Mouse (Mus musculus) naive thymus-derived CD4-positive, alpha-beta T cell, adult 2 months (primary cell): ENCODE results near the gene Tia1.

Experiments
- DNase-seq: peaks from one replicate; pipeline ENCODE4 v3.0.0-alpha.2; 2011; ENCODE audit warnings: low read depth

Tia1 gene

DNA sequence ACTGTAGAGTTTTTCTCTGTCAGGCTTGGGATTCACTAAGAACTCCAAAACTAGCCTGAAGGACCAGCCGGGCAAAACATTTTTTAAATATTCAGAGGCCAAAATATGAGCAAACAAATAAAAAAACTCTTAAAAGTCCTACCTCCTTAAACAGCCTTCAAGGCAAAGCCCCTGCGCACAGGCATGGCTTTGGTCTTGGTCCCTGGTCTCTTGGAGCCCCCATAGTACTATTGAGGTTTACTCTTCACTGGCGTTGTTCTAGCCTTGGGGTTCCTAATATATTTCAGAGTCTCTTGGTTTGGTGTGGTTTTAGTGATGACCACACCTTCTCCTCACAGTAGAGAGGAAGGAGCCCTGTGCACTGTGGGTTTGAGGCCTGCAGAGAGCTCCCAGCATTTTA, 27.5 kb downstream of the Tia1 start:
- DNase-seq = no peak

DNA sequence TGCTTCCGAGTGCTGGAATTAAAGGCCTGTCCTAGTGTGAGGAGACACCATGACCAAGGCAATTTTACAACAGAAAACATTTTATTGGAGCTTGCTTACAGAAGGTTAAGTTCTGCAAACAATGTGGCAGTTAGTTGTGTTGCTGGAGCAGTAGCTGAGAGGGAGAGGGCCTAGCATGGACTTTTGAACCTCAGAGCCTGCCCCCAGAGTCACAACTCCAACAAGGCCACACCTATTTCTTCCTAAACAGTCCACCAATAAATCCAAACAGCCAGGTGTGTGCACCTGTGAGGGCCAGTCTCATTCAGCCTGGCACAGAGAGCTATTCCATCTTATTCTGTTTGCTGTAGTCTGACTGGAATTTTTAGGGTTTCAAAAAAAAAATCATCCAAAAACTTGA, 29.7 kb downstream of the Tia1 start:
- no peak for DNase-seq

DNA sequence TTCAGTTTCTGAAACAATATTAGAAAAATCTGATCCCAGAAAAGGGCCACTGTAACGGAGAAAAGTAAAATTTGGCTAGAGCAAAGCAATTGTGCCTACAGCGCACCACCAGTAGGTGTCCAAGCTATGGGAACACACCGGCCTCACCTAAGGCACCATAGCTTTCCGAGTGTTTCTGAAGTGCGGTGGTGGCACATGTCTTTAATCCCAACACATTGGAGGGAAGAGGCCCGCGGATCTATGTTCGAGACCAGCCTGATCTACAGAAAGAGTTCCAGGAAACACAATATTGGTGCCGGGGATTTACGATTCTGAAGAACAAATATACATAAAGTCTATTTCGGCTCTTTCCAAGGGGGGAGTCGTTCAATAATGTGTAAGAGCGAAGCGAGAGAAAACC, 33.7 kb downstream of the Tia1 start:
- DNase-seq = peak; percentile 79

DNA sequence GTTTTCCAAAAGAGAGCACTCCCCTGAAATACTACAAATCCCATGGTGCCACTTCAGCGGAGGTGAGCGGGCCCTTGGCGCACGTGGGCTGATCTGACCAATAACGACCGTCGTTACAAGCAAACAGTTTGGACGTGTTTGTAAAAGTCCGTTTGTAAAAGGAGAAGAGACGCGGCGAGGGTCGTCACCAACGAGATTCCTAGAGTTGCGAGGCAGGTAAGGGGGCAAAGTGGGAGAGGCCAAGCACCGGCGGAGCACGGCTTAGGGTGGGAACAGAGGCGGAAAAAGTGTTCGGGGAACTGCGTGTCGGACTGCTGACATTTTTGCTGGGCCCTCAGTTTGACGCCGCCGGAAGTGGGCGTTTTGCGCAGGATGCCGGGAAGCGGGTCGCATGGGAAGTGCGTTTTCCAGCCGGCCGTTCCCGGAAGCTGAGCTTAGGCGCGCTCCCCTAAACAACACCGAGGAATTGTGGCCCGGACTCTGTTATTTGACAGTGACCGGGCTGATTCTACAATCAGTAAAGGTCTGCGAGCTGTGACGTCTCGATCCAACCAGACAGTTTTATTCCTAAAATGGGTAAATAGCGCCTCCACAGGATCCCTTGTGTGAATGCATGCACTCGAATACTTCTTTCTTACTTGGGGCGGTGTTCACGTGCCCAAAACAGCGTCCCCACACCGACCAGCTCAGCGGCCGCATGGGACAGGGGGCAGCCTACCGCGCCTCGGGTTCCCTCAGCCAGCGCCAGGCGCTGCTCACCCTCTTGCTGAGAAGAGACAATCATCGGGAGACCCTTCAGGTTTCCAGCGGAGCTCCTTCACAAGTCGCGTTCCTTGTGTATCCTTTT, 34.5 kb downstream of the Tia1 start, which contains the start of gene C87436:
TSS of gene C87436 (plus strand) at position 103 of the 847 bp plus-strand sequence.
- peak; percentile 97 for DNase-seq

DNA sequence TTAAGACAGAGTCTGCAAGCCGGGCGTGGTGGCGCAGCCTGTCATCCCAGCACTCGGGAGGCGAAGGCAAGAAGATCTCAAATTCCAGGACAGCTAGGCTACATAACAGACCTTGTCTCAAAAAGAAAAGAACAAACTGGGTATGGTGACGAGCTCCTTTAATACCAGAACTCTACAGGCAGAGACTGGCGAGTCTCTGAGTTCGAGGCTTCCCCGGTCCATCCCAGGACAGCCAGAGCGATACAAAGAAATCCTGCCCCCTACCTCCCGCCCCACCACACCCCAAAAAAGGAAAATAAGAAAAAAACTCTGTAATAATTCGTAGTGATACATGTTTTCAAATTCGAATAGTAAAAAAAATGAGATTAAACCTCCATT, 35.1 kb downstream of the Tia1 start:
- DNase-seq = no peak

DNA sequence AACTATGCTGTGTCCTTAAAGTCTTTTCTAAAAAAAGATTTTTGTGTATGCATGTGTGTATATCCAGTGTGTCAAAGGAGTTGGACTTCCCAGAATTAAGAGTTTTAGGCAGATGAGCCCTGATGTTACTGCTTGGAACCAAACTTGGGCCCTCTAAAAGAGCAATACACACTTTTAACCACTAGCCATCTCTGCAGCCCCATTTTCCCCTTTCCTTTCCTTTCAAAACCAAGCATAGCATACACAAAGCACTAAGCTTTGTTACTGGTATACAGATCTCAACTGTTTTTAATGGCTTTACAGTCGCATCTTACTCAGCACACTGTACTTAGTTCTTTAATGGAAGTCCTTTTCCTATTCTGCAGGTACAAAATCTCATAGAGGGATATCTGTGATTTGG, 35.5 kb downstream of the Tia1 start:
- peak; percentile 33 for DNase-seq

DNA sequence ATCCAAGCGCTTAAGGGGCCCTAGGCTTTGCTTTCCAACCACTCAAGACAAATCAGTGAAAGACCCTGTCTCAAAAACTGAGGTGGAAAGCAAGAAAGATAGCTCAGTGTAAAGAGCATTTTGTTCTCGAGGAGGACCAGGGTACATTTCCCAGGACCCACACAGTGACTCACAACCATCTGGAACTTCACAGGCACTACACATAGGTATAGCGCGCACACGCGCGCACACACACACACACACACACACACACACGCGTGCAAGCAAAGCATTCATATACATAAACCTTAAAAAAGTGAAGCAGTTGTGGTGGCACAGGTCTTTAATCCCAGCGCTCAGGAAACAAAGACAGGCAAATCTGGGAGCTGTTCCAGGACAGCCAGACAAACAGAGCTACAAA, 37.6 kb downstream of the Tia1 start:
- no peak for DNase-seq

DNA sequence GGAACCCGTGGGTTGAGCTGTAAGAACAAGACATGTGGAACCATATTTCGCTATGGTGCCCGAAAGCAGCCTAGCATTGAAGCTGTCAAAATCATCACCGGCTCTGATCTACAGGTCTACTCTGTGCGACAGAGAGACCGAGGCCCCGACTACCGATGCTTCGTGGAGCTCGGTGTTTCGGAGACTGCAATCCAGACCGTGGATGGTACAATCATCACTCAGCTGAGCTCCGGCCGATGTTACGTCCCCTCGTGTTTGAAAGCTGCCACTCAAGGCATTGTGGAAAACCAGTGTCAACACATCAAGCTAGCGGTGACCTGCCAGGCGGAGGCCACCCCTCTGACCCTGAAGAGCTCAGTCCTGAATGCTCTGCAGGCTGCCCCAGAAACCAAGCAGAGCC, 41.5 kb downstream of the Tia1 start:
- DNase-seq = no peak

DNA sequence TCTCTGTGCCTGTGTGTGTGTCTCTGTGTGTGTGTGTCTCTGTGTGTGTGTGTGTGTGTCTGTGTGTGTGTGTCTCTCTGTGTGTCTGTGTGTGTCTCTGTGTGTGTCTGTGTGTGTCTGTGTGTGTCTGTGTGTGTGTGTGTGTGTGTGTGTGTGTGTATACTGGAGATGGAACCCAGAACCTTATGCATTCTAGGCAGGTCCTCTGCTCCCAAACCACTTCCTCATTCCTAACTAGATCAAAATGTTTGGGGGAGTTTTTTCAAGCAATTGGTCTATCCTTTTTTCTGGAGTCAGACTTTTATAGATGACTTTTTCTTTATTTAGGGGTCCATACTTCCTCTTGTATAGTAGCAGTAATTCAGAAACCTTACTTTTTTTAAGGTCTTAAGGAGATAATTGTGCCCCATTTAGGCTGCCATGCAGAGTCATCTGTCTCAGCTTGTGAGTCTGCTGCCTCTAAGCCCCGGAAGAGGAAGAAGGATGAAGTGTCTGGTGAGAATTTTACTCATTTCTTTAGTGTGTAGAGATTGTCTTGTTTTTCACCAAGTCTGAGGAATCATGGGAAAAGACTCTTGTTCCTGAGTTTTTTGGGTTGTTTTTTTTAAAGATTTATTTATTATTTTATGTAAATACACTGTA, 43.0 kb downstream of the Tia1 start:
- no peak for DNase-seq

DNA sequence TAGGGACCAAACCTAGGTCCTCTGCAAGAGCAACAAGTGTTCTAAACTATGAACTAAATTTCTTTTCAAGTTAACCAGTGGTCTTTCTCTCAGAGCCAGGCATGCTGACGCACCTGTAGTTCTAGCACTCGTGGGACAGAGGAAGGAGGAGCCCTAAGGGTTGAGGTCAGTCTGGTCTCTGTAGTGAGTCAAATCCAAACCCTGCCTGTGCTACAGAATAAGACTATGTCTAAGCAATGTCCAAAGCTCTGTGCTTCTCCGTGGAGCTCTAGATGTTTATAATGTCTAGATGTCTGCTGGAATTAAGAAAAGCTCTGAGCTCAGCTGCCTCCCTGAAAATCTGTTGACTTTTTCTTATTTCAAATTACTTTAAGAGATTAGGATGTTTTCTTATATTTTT, 52.7 kb downstream of the Tia1 start:
- DNase-seq = no peak

DNA sequence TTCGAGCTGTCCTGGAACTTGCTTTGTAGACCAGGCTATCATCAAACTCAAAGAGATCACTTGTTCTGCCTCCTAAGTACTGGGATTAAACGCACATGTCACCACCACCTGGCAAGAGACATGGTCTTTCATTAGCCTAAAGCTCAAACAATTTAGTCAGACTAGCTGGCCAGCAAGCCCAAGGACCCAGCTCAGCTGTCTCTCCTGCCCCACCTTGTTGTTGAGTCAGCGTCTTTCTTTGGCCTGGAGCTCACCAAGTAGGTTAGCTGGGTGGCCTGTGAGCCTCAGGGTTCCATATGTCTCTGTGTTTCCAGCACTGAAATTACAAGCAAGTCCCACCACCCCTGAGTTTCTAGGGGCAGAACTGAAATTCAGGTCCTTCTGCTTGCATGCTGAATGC, 59.1 kb downstream of the Tia1 start:
- no peak for DNase-seq

DNA sequence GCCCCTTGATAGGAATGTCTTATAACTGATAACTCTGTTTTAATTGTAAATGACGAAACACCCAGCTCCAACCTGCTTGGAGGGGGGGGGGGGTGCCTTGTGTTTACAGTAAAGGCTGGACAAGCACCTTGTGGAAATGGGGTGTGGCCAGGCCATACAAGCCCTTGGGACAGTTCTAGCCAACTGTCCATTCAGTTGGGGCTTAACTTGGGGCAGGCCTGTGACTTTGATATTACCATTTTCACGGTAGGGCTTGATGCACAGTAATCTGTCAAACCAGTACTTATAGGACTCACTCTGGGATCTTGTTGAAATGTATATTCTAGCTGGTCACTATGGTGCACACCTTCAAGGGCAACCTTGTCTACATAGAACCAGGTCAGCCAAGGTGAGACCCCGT, 67.3 kb downstream of the Tia1 start:
- no peak for DNase-seq

DNA sequence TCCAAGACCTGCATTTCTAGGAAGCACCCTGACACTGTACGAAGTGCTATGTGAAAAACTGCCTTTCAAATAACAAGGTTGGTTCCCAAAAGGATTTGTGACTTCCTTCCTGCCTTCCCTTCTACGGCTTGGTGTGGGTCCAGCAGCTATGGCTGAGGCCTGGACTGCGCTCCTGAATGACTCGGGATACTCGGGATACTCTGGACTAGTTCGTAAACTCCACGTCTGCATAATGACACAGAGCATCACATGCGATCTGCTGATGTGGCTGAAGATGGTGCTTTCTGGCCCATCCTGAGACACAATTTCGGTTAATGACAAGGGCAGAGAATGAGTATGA, 67.7 kb downstream of the Tia1 start:
- DNase-seq = no peak

DNA sequence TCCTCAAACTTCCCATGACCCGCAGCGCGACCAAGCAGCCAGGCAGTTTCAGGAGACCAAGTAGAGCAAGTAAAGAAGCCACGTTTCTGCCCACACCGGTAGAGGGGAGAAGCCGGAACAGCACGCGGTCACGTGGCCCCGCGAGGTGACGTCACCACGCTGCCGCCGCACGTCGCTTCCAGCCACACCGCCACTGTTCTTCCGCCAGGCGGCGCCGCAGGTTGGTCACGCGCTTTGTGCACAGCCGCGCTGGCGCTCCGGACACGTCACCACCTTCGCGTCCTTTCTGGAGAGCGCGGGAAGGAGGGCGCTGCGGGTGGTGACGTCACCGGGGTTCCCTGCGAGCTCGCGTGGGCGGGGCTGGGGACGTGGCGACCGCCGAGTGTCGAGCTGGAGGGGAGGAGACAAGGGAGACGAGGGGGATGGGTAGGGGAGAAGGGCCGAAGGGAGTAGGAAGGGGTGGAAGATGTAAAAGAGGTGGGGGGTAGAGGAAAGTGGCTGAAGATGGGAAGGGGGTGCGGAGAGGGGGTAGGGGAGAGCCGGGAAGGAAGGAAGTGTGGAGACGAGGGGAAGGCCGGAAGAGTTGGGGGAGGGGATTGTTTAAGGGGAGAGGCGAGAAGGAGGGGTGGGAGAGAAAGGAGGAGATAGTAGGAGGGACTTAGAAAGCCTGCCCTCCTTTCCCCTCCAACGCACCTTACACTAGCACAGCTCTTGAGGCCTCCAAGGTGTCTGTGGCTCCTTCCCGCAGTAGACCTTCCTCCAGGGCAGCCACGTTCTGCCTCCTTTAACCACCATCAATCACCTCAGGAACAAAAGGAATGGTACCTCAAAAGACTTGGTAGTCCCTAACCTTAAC, 68.3 kb downstream of the Tia1 start:
- peak; percentile 100 for DNase-seq

DNA sequence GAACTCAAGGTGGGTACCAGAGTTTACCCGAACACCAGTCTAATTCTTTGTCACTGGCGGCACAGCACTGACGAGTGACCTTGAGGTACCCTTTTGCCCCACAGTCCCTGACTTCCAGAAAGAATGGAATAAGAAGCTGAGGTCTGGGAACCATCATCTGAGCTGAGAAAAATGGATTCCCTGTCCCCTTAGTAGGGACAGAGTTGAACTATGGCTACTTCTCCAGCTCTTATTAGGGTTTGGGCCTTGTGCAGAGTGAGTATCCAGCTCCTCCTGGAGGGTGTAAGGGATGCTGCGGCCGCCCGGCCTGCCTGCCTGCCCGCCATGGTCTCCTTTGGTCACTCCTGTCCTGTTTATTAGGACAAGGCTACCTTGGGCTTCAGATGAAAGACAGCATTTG, 69.1 kb downstream of the Tia1 start:
- no peak for DNase-seq

DNA sequence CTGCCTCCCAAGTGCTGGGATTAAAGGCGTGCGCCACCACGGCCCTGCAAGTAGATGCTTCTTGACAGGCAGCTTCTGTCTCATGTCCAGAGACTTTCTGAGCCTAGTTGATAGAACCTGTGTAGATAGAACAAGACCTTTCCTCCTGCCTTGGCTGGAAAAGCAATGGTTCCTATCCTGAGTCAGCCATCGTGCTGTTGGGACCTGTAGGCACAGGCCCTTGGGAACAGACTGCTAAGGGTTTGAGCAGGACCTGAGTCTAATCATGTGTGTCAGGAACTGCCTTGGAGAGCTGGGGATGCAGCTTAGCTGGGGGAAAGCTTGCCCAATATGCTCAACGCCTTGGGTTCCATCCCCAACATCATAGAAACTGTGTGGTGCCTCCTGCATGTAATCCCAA, 70.1 kb downstream of the Tia1 start:
- no peak for DNase-seq

DNA sequence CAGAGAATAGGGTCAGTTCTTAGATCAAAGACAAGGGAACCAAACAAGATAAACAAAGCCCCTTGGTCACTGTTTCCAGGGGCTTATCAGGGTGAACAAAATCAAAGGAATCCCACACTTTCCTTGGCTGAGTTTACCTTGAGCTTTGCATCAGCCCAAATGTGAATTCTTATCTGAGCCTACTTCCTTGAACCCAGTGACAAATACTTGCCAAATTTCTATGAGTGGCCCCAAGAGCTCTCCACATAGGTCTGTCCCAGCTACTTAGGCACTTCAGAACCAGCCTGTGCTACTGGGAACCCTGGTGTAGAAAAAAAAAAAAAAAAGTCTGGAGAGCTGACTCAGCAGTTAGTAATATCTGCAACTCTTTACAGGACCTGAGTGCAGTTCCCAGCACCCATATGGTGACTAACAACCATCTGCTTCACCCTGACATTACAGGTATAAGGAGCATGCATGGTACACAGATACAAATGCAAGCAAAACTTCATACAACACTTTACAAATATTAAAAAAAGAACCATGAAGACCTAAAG, 70.7 kb downstream of the Tia1 start:
- DNase-seq = no peak

DNA sequence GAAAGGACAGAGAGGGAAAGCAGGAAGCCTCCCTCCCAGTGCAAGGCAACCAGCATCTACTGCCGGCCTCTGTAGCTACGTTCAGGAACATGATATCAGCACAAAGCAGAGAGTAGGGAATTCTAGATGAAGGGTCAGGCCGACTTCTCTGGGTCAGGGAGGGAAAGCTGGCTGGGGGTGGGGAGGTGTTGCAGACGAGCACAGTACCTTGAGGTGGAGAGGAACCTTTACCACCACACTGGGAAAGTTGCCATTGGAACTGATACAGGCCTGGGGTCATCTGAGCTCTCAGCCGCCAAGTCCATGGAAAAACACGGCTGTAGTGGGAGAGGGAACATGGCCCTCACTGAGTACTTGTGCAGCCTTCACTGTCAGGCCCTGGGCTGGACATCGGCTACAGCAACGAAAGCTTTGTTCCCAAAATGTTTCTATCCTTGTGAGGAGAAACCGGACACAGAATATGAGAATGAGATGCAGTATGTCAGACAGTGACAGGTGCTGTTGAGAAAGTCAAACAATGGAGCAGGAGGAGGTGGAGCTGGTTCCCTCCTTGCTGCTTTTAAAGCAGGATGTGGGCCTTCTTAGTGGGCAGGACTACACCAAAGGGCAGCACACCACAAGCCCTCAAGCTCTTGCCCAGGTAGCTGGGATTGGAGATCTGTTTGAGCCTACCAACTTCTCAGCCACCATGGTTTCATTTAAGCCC, 71.6 kb downstream of the Tia1 start:
- DNase-seq = peak; percentile 48

DNA sequence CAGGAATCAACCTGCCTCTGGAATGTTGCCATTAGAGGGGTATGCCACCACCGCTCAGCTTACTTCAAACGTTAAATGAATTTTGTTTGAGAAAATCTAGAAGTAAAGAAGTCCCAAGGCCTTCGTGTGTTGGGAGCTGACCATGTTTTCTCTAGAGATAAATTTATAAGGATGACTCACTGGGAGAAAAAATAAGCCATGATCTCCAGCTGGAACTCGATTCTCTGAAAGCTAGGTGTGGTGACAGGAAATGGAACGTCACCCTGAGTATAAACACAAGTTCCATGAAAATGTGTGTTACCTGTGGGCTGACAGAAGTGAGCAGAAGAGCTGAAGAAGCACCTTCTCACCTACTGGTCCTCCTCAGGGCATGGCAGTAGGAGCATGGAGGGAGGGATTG, 72.9 kb downstream of the Tia1 start:
- no peak for DNase-seq

DNA sequence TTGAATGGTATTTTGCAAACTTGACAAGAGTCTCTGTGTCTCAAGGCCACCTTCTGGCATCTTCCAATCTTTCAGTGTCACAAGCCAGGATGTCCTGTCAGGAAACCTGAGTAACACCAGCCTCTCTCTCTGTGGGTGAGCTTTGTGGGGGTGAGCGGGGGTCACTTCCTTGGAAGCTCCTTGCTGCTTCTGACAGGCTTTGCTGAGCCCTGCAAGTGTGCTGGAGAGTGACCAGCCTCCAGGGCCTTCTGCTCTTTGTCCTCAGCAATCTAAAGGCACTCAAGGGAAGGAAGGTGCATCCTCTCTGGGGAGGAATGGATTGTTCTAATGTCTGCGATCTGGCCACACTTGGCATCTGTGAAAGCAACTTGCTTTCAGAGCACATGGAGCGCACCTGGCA, 75.3 kb downstream of the Tia1 start:
- no peak for DNase-seq

DNA sequence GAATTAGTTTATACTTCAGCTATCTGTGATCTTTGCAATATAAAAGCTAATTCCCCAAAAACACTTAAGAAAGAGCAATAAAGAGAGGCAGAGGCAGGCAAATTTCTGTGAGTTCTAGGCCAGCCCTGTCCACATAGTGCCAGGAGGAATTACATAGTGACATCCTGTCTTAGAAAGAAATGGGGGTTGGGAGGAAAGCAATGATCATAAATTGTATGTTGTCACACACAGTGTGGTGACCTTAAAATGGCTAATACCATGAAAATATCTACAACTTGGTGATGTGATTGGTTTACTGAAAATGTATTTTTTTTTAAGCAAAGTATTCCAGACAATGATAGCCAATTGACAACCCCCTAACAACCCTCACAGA, 75.8 kb downstream of the Tia1 start:
- no peak for DNase-seq

DNA sequence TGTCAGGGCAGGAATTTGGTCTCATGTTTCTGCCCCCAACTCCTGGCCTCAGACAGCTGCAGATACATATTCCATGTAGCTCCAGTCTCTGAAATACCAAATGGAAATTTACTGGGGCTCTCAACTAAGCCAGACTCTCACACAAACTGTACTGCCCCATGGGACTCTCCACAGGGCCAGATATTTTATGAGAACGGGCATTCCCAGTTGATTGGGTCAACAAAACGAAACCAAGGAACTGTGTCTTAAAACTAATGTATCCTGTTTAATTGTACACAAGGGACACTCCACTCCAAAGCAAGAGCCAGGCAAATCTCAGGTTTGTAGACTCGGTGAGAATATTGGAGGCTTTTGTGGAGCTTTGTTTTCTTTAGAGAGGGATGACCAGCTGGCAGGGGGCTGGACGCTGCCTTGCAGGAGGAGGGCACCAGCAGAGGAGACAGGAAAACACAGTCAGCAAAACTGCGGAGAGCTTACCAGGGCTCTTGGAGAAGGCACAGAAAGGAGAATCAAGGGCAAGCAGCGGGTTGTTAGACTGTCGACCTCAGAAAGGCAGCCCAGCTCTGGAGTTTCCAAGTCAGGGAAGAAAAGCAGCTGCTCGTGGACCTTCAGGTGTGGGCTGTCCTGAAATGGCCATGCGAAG, 76.3 kb downstream of the Tia1 start:
- no peak for DNase-seq
